Mouse (Mus musculus): ENCODE measurements around the gene Tmem30b. TPM values are rescaled to one million over a fixed set of nuclear protein-coding genes. Genes with fewer than 3 reads are reported as not detected.
"Not testable (repeated sequence)": the region's sequence is repeated elsewhere in the genome, so short reads cannot be mapped to it uniquely, and the experiment has no call there.

Tmem30b gene
- polyA plus RNA-seq, 1 experiment from 2014 or later, result 2.2 TPM

GRCm38 (mm10) chr12:73528142-73528541, 18.1 kb downstream of the Tmem30b start:
- 100% methylated on average over 1 of the region's 1 CpGs for WGBS
- H3K36me3 ChIP-seq (replicated peaks); H3K9me3 ChIP-seq; ATAC-seq (ENCODE audit: low FRiP score); H3K4me1 ChIP-seq; H3K27ac ChIP-seq; H3K9ac ChIP-seq; H3K4me3 ChIP-seq (replicated peaks); H3K4me2 ChIP-seq; H3K27me3 ChIP-seq: not testable (repeated sequence)

- H3K4me2 ChIP-seq, result no peak overlapping the region
- H3K9ac ChIP-seq, result no peak overlapping the region
- ATAC-seq (ENCODE audit: low FRiP score), result no peak
- no peaks in the 10 kb centered on the region for H3K36me3 ChIP-seq (replicated peaks)
- no peak overlapping the region for H3K27ac ChIP-seq
- no peaks in the 10 kb centered on the region for H3K9me3 ChIP-seq
- WGBS, result 48% methylated on average over 8 of the region's 8 CpGs
- no peaks in the 10 kb centered on the region for H3K27me3 ChIP-seq
- H3K4me3 ChIP-seq (replicated peaks), result no peak overlapping the region
- H3K4me1 ChIP-seq, result peaks cover 6% of the 10 kb centered on the region; the same call in 1 of the 2 replicates
These were observed 20.8 kb downstream of the Tmem30b start for GRCm38 (mm10) chr12:73525254-73525885.

GRCm38 (mm10) chr12:73523066-73523465, 23.1 kb downstream of the Tmem30b start:
- H3K36me3 ChIP-seq (replicated peaks), result no peaks in the 10 kb centered on the region
- no peak overlapping the region for H3K27ac ChIP-seq
- H3K4me2 ChIP-seq, result no peak overlapping the region
- no peaks in the 10 kb centered on the region for H3K9me3 ChIP-seq
- H3K4me3 ChIP-seq (replicated peaks), result no peak overlapping the region
- no peak overlapping the region for H3K9ac ChIP-seq
- 86% methylated on average over 12 of the region's 12 CpGs for WGBS
- ATAC-seq (ENCODE audit: low FRiP score), result no peak
- peaks cover 2% of the 10 kb centered on the region; the same call in 1 of the 2 replicates for H3K4me1 ChIP-seq
- no peaks in the 10 kb centered on the region; the same call in 1 of the 2 replicates for H3K27me3 ChIP-seq

GRCm38 (mm10) chr12:73521944-73522343, 24.2 kb downstream of the Tmem30b start:
- 40% methylated on average over 3 of the region's 3 CpGs for WGBS

GRCm38 (mm10) chr12:73521238-73521841, 24.9 kb downstream of the Tmem30b start:
- no peak overlapping the region for H3K27ac ChIP-seq
- H3K4me2 ChIP-seq, result no peak overlapping the region
- WGBS, result 65% methylated on average over 15 of the region's 15 CpGs
- peaks cover 2% of the 10 kb centered on the region; the same call in 1 of the 2 replicates for H3K4me1 ChIP-seq
- no peaks in the 10 kb centered on the region for H3K9me3 ChIP-seq
- H3K4me3 ChIP-seq (replicated peaks), result no peak overlapping the region
- no peak overlapping the region for H3K9ac ChIP-seq
- H3K36me3 ChIP-seq (replicated peaks), result no peaks in the 10 kb centered on the region
- no peak for ATAC-seq (ENCODE audit: low FRiP score)
- no peaks in the 10 kb centered on the region; the same call in 1 of the 2 replicates for H3K27me3 ChIP-seq

More at GRCm38 (mm10) chr12:73521944-73522343, 24.2 kb downstream of the Tmem30b start:
- H3K27me3 ChIP-seq, result no peaks in the 10 kb centered on the region; the same call in 1 of the 2 replicates
- H3K27ac ChIP-seq, result no peak overlapping the region
- ATAC-seq (ENCODE audit: low FRiP score), result no peak
- no peak overlapping the region for H3K4me3 ChIP-seq (replicated peaks)
- H3K36me3 ChIP-seq (replicated peaks), result no peaks in the 10 kb centered on the region
- H3K9me3 ChIP-seq, result no peaks in the 10 kb centered on the region
- peaks cover 2% of the 10 kb centered on the region; the same call in 1 of the 2 replicates for H3K4me1 ChIP-seq
- no peak overlapping the region for H3K9ac ChIP-seq
- no peak overlapping the region for H3K4me2 ChIP-seq

- no peak for ATAC-seq (ENCODE audit: low FRiP score)
- WGBS, result 75% methylated on average over 12 of the region's 12 CpGs
- Histone ChIP-seq H3K27ac (no peak overlapping the region), H3K36me3 (replicated peaks) (no peaks in the 10 kb centered on the region), H3K9me3 (no peaks in the 10 kb centered on the region), H3K27me3 (no peaks in the 10 kb centered on the region; the same call in 1 of the 2 replicates), H3K4me3 (replicated peaks) (no peak overlapping the region), H3K9ac (no peak overlapping the region), H3K4me2 (no peak overlapping the region), H3K4me1 (peaks cover 2% of the 10 kb centered on the region; the same call in 1 of the 2 replicates)
These were observed 28.4 kb downstream of the Tmem30b start for GRCm38 (mm10) chr12:73517768-73518167.

- WGBS, result 38% methylated on average over 15 of the region's 15 CpGs
These were observed 29.0 kb downstream of the Tmem30b start for GRCm38 (mm10) chr12:73517022-73517709.

GRCm38 (mm10) chr12:73516516-73516915, 29.7 kb downstream of the Tmem30b start:
- ATAC-seq (ENCODE audit: low FRiP score), result no peak
- no peak overlapping the region for H3K27ac ChIP-seq
- peaks cover 6% of the 10 kb centered on the region; the same call in 1 of the 2 replicates for H3K27me3 ChIP-seq
- no peaks in the 10 kb centered on the region for H3K4me1 ChIP-seq
- no peaks in the 10 kb centered on the region for H3K36me3 ChIP-seq (replicated peaks)
- no peaks in the 10 kb centered on the region for H3K9me3 ChIP-seq
- H3K4me2 ChIP-seq, result no peak overlapping the region
- 88% methylated on average over 8 of the region's 8 CpGs for WGBS
- H3K4me3 ChIP-seq (replicated peaks), result no peak overlapping the region
- H3K9ac ChIP-seq, result no peak overlapping the region

More at GRCm38 (mm10) chr12:73517022-73517709, 29.0 kb downstream of the Tmem30b start:
- Histone ChIP-seq H3K4me2 (0 out of 2 replicates have a peak overlapping the region, but pooled peaks have one; percentile 24), H3K9me3 (no peaks in the 10 kb centered on the region), H3K4me3 (replicated peaks) (no peak overlapping the region), H3K27me3 (peaks cover 5% of the 10 kb centered on the region; the same call in 1 of the 2 replicates), H3K27ac (no peak overlapping the region), H3K9ac (no peak overlapping the region), H3K4me1 (peaks cover 2% of the 10 kb centered on the region; the same call in 1 of the 2 replicates), H3K36me3 (replicated peaks) (no peaks in the 10 kb centered on the region)
- peak; percentile 71; the same call in 1 of the 2 replicates for ATAC-seq (ENCODE audit: low FRiP score)

GRCm38 (mm10) chr12:73514722-73515121, 31.5 kb downstream of the Tmem30b start:
- H3K27me3 ChIP-seq, result peaks cover 6% of the 10 kb centered on the region; the same call in 1 of the 2 replicates
- H3K27ac ChIP-seq, result no peak overlapping the region
- no peak for ATAC-seq (ENCODE audit: low FRiP score)
- H3K4me1 ChIP-seq, result no peaks in the 10 kb centered on the region
- no peak overlapping the region for H3K4me2 ChIP-seq
- no peak overlapping the region for H3K9ac ChIP-seq
- WGBS, result 71% methylated on average over 6 of the region's 6 CpGs
- no peak overlapping the region for H3K4me3 ChIP-seq (replicated peaks)
- no peaks in the 10 kb centered on the region for H3K36me3 ChIP-seq (replicated peaks)
- no peaks in the 10 kb centered on the region for H3K9me3 ChIP-seq

GRCm38 (mm10) chr12:73513958-73514357, 32.2 kb downstream of the Tmem30b start:
- WGBS, result 84% methylated on average over 10 of the region's 10 CpGs
- Histone ChIP-seq H3K27me3 (peaks cover 6% of the 10 kb centered on the region; the same call in 1 of the 2 replicates), H3K4me1 (no peaks in the 10 kb centered on the region), H3K9me3 (no peaks in the 10 kb centered on the region), H3K9ac (no peak overlapping the region), H3K4me3 (replicated peaks) (no peak overlapping the region), H3K36me3 (replicated peaks) (no peaks in the 10 kb centered on the region), H3K27ac (no peak overlapping the region), H3K4me2 (no peak overlapping the region)
- ATAC-seq (ENCODE audit: low FRiP score), result no peak

GRCm38 (mm10) chr12:73511467-73512047, 34.6 kb downstream of the Tmem30b start:
- Histone ChIP-seq H3K9ac (no peak overlapping the region), H3K27ac (no peak overlapping the region), H3K4me2 (no peak overlapping the region), H3K4me1 (no peaks in the 10 kb centered on the region), H3K9me3 (no peaks in the 10 kb centered on the region), H3K36me3 (replicated peaks) (no peaks in the 10 kb centered on the region), H3K4me3 (replicated peaks) (no peak overlapping the region), H3K27me3 (peaks cover 6% of the 10 kb centered on the region; the same call in 1 of the 2 replicates)
- 61% methylated on average over 16 of the region's 16 CpGs for WGBS
- ATAC-seq (ENCODE audit: low FRiP score), result no peak

- H3K9me3 ChIP-seq, result no peaks in the 10 kb centered on the region
- no peaks in the 10 kb centered on the region for H3K4me1 ChIP-seq
- no peak overlapping the region for H3K27ac ChIP-seq
- peaks cover under 1% of the 10 kb centered on the region; the same call in 1 of the 2 replicates for H3K27me3 ChIP-seq
- WGBS, result 86% methylated on average over 14 of the region's 14 CpGs
- H3K4me3 ChIP-seq (replicated peaks), result no peak overlapping the region
- H3K36me3 ChIP-seq (replicated peaks), result no peaks in the 10 kb centered on the region
- H3K4me2 ChIP-seq, result no peak overlapping the region
- ATAC-seq (ENCODE audit: low FRiP score), result no peak
- H3K9ac ChIP-seq, result no peak overlapping the region
These were observed 39.1 kb downstream of the Tmem30b start for GRCm38 (mm10) chr12:73507105-73507504.

All from forebrain, embryonic 12.5 days (tissue).